Mouse (Mus musculus) stomach, embryonic 16.5 days (tissue): ENCODE data around the gene Adgrl3. TPM values are rescaled to one million over a fixed set of nuclear protein-coding genes. Genes with fewer than 3 reads are reported as not detected.

Experiments used
- ATAC-seq: fragments of 200-750 bp; cut with Nextera tagmentation; 2 replicates; pipeline ENCODE4 v1.8.0; 2017; ENCODE audit warnings: moderate number of reproducible peaks, moderate TSS enrichment; ENCODE audit not compliant: insufficient read depth, low FRiP score
- H3K27ac ChIP-seq: fragments of 300-500 bp; sonication (generic); 2 replicates; pipeline ENCODE4 v1.5.1; 2014; ENCODE audit warnings: low read length
- H3K27me3 ChIP-seq: fragments of 300-500 bp; sonication (generic); 2 replicates; pipeline ENCODE4 v1.6.1; 2014; ENCODE audit warnings: low read length, control low read depth, mixed read lengths; ENCODE audit not compliant: control insufficient read depth, insufficient read depth
- H3K36me3 ChIP-seq: fragments of 300-500 bp; sonication (generic); 2 replicates; pipeline ENCODE4 v1.6.1; 2014; ENCODE audit warnings: low read length; ENCODE audit not compliant: control insufficient read depth, insufficient read depth
- H3K4me1 ChIP-seq: fragments of 300-500 bp; sonication (generic); 2 replicates; pipeline ENCODE4 v1.6.1; 2014; ENCODE audit warnings: low read length, control low read depth, mixed read lengths; ENCODE audit not compliant: control insufficient read depth, insufficient read depth
- H3K4me2 ChIP-seq: fragments of 300-500 bp; sonication (generic); 2 replicates; pipeline ENCODE4 v1.6.1; 2014; ENCODE audit warnings: low read depth, low read length, mixed read lengths
- H3K4me3 ChIP-seq: fragments of 300-500 bp; sonication (generic); replicated peaks from 2 replicates; pipeline ENCODE4 v1.5.1; 2014; ENCODE audit warnings: mild to moderate bottlenecking, low read length
- H3K9ac ChIP-seq: fragments of 300-500 bp; sonication (generic); 2 replicates; pipeline ENCODE4 v1.6.1; 2014; ENCODE audit warnings: low read length
- H3K9me3 ChIP-seq: fragments of 300-500 bp; sonication (generic); replicated peaks from 2 replicates; pipeline ENCODE4 v1.6.1; 2016; ENCODE audit warnings: low read length, control low read depth; ENCODE audit not compliant: control insufficient read depth
- WGBS: fragments of 180-500 bp; shearing (Covaris S2); extraction: QIAGEN DNeasy Blood & Tissue Kit; methylation state at CpG from one replicate; pipeline ENCODE4 v1.1.7; 2014; 5-methylcytosine and 5-hydroxymethylcytosine counted together
- polyA plus RNA-seq: library from polyadenylated mRNA; unstranded; fragments of >200 nt; fragmentation: Nextera tagmentation; extraction: Ambion mirVana; gene quantifications from 2 replicates; pipeline ENCODE4 v1.2.1, GENCODE M21; 2015

Adgrl3 gene
- polyA plus RNA-seq, 1 experiment from 2014 or later: 17.0 TPM

DNA sequence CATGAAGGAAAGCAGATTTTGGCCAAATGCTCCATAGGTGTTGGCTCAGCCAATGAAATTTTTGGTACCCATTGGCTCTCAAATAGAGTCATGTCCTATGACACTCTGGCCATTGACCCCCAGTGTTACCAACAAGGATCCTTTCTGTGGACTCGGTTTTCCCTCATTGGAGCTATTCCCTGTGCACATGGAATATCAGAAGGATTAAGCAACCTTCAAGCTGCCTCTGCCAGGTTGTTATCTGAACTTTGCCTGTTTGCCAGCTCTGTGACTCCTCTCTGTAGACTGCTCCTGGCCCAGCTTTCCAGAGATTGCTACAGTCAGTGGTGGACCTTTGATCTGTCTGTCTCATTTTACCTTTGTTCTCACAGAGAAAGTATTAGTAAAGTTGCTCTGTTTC is 548.8 kb downstream of the Adgrl3 start:
- H3K4me2 ChIP-seq: no peak overlapping the region
- no peaks in the 10 kb centered on the region for H3K4me1 ChIP-seq
- H3K27me3 ChIP-seq: no peaks in the 10 kb centered on the region
- H3K4me3 ChIP-seq: no peak overlapping the region
- no peak overlapping the region for H3K27ac ChIP-seq
- H3K9me3 ChIP-seq: no peaks in the 10 kb centered on the region
- no peaks in the 10 kb centered on the region for H3K36me3 ChIP-seq
- no peak overlapping the region for H3K9ac ChIP-seq
- 75% methylated on average over 1 of the region's 1 CpGs for WGBS
- 0 out of 2 replicates have a peak, but pooled peaks have one; percentile 37 for ATAC-seq

GRCm38 (mm10) chr5:81582886-81583285 is 562.9 kb downstream of the Adgrl3 start:
- no peak overlapping the region for H3K27ac ChIP-seq
- no peak overlapping the region for H3K4me3 ChIP-seq
- H3K27me3 ChIP-seq: no peaks in the 10 kb centered on the region
- H3K9ac ChIP-seq: no peak overlapping the region
- 71% methylated on average over 5 of the region's 5 CpGs for WGBS
- ATAC-seq: no peak
- H3K4me1 ChIP-seq: no peaks in the 10 kb centered on the region
- no peaks in the 10 kb centered on the region for H3K9me3 ChIP-seq
- H3K36me3 ChIP-seq: no peaks in the 10 kb centered on the region
- no peak overlapping the region for H3K4me2 ChIP-seq

DNA sequence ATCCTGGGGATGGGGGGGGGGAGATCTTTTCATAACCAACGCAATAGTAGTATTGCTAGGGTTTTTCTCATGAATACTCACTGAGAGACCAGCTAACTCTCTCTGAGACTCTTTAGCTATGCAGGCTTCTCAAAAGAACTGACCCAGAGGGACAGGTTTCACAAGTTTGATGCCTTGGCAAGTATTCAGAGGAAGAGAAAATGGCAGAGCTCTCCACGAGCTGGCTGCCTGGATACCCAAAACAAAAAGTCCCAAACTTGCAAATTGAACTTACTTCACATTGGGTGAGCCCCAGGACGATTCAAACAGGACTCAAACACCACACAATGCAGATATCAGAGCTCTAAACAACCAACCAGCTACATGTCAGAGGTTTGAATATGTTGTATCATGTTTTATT is 563.5 kb downstream of the Adgrl3 start:
- Histone ChIP-seq H3K4me1 (no peaks in the 10 kb centered on the region), H3K4me2 (no peak overlapping the region), H3K4me3 (no peak overlapping the region), H3K9me3 (no peaks in the 10 kb centered on the region), H3K36me3 (no peaks in the 10 kb centered on the region), H3K27ac (no peak overlapping the region), H3K27me3 (no peaks in the 10 kb centered on the region), H3K9ac (no peak overlapping the region)
- 46% methylated on average over 3 of the region's 3 CpGs for WGBS
- no peak for ATAC-seq

GRCm38 (mm10) chr5:81584945-81585344 is 565.0 kb downstream of the Adgrl3 start:
- no peak overlapping the region for H3K9ac ChIP-seq
- no peaks in the 10 kb centered on the region for H3K9me3 ChIP-seq
- H3K27me3 ChIP-seq: no peaks in the 10 kb centered on the region
- no peaks in the 10 kb centered on the region for H3K4me1 ChIP-seq
- H3K36me3 ChIP-seq: no peaks in the 10 kb centered on the region
- no peak overlapping the region for H3K4me2 ChIP-seq
- 60% methylated on average over 3 of the region's 3 CpGs for WGBS
- H3K27ac ChIP-seq: no peak overlapping the region
- H3K4me3 ChIP-seq: no peak overlapping the region
- ATAC-seq: no peak

- ATAC-seq: no peak
- H3K27ac ChIP-seq: no peak overlapping the region
- 53% methylated on average over 14 of the region's 14 CpGs for WGBS
- H3K4me1 ChIP-seq: no peaks in the 10 kb centered on the region
- no peaks in the 10 kb centered on the region for H3K36me3 ChIP-seq
- no peak overlapping the region for H3K4me2 ChIP-seq
- no peaks in the 10 kb centered on the region for H3K27me3 ChIP-seq
- no peaks in the 10 kb centered on the region for H3K9me3 ChIP-seq
- H3K4me3 ChIP-seq: no peak overlapping the region
- H3K9ac ChIP-seq: no peak overlapping the region
Observed at GRCm38 (mm10) chr5:81590005-81590694, 570.2 kb downstream of the Adgrl3 start.

DNA sequence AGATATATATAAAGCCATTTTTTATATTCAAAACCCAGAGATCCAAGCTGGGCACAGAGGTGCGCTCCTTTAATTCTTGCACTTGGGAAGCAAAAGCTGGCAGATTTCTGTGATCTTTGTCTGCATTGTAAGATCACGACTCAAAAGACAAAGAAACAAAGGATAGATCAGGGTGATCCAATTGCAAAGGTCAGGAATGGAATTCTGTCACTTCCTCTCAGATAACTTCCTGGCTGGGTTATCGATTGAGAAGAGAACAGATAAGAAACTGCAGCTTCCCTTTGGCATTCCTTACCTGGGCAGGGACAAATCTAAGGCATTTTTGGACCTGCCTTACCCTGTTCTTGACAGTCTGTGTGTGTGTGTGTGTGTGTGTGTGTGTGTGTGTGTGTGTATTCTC is 571.5 kb downstream of the Adgrl3 start:
- WGBS: 38% methylated on average over 3 of the region's 3 CpGs
- Histone ChIP-seq H3K27me3 (no peaks in the 10 kb centered on the region), H3K9me3 (no peaks in the 10 kb centered on the region)

DNA sequence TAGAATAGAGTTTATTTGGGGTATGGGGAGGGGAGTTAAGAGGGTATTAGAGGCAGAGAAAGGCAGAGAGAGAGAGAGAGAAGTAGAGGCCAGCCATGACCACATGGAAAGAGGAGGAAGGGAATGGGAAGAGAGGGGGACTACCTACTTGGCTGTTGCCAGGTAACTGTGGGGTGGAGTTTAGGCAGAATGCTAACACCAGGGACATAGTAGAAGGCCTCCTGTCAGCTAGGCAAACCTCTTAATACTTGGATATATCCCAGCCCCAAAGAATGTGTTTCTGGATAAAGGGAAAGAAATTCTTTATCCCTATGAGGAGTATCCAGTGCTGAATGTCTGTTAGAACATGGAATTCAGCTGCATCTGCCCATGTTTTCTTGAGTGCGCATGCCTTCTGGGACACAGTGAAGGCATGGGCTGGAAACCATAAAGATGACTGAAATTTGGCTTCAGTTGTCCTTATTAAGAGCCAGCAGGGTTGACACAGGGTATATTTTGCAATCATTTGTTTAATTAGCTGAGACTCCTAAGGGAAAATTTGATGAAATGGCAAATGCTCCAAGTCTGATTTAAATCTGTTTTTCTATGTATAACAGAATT is 573.6 kb downstream of the Adgrl3 start:
- no peaks in the 10 kb centered on the region for H3K27me3 ChIP-seq
- no peak overlapping the region for H3K9ac ChIP-seq
- ATAC-seq: no peak
- no peak overlapping the region for H3K4me3 ChIP-seq
- no peaks in the 10 kb centered on the region for H3K9me3 ChIP-seq
- H3K4me2 ChIP-seq: no peak overlapping the region
- no peak overlapping the region for H3K27ac ChIP-seq
- WGBS: 86% methylated on average over 1 of the region's 1 CpGs
- no peaks in the 10 kb centered on the region for H3K36me3 ChIP-seq
- H3K4me1 ChIP-seq: no peaks in the 10 kb centered on the region

More for the DNA sequence above, 571.5 kb downstream of the Adgrl3 start:
- Histone ChIP-seq H3K9ac (no peak overlapping the region), H3K27ac (no peak overlapping the region), H3K4me1 (no peaks in the 10 kb centered on the region), H3K4me2 (no peak overlapping the region), H3K36me3 (no peaks in the 10 kb centered on the region), H3K4me3 (no peak overlapping the region)
- ATAC-seq: no peak

- H3K4me3 ChIP-seq: no peak overlapping the region
- H3K9ac ChIP-seq: no peak overlapping the region
- ATAC-seq: no peak
- H3K9me3 ChIP-seq: no peaks in the 10 kb centered on the region
- no peaks in the 10 kb centered on the region for H3K27me3 ChIP-seq
- H3K4me1 ChIP-seq: no peaks in the 10 kb centered on the region
- no peaks in the 10 kb centered on the region for H3K36me3 ChIP-seq
- H3K4me2 ChIP-seq: no peak overlapping the region
- WGBS: 63% methylated on average over 6 of the region's 6 CpGs
- H3K27ac ChIP-seq: no peak overlapping the region
Observed at GRCm38 (mm10) chr5:81598041-81598440, 578.1 kb downstream of the Adgrl3 start.

DNA sequence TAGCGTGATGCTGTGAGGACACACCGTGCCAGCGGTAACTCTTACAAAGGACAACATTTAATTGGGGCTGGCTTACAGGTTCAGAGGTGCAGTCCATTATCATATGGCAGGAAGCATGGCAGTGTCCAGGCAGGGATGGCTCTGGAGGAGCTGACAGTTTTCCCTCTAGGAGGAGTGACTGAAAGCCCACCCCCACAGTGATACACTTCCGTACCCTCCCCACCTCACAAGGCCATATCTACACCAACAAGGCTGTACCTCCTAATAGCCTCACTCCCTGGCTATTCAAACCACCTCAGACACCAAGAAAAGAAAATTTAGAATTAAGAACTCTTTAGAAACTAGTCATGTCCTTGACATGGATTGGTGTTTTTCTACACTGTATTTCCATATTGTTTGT is 583.0 kb downstream of the Adgrl3 start:
- H3K9me3 ChIP-seq: no peaks in the 10 kb centered on the region
- H3K27me3 ChIP-seq: no peaks in the 10 kb centered on the region
- H3K4me1 ChIP-seq: no peaks in the 10 kb centered on the region
- H3K4me2 ChIP-seq: no peak overlapping the region
- no peaks in the 10 kb centered on the region for H3K36me3 ChIP-seq
- H3K27ac ChIP-seq: no peak overlapping the region
- H3K4me3 ChIP-seq: no peak overlapping the region
- 92% methylated on average over 4 of the region's 4 CpGs for WGBS
- H3K9ac ChIP-seq: no peak overlapping the region
- ATAC-seq: no peak
